Mouse (Mus musculus): ENCODE data around the gene Prkra. TPM values are rescaled to one million over a fixed set of nuclear protein-coding genes. Genes with fewer than 3 reads are reported as not detected.
A peak's percentile ranks its signal among the peaks of the same experiment; 100 is the strongest.

Prkra gene
- total and polyA plus RNA-seq, 3 experiments: 9.6 to 12.4 (median 12.1) TPM

DNA sequence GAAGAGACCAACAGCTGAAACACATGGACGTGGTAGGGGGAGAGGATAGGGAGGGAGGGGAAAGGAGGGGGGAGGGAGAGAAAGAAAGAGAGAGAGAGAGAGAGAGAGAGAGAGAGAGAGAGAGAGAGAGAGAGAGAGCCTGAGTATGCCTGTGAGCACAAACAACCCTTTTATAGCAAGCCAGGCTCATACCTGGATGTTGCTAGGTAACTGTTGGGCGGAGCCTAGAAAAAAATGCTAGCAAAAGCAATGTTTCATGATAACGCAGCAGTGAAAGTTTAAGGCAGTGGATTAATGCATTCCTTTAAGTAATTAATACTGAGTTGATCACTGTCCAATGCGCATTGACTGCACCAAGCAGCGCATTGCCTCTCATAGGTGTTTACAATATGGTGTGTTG, 6.8 kb upstream of the Prkra start:
- intact Hi-C loops (cut with DNase I): no loop called here
- H3K79me2 ChIP-seq (replicated peaks; ENCODE audit: control insufficient read depth, insufficient read depth, low read length): no peaks in the 10 kb centered on the region
- no peaks in the 10 kb centered on the region for H3K36me3 ChIP-seq (ENCODE audit: control insufficient read depth, insufficient read depth, low read length)
- H3K27me3 ChIP-seq (ENCODE audit: control insufficient read depth, insufficient read depth, low read length): no peaks in the 10 kb centered on the region
- no peaks in the 10 kb centered on the region for H3K4me1 ChIP-seq (ENCODE audit: control insufficient read depth, insufficient read depth, low read length)
- 86% methylated on average over 5 of the region's 5 CpGs for WGBS
- H3K27ac ChIP-seq: no peak overlapping the region
- DNase-seq: no peak
- no peak for TF ChIP-seq POLR2A (IDR thresholded peaks at IDR 0.05; ENCODE audit: insufficient read depth, low read depth, low read length)
- TF ChIP-seq CTCF (IDR thresholded peaks at IDR 0.05): no peak
- no peak for TF ChIP-seq EP300 (IDR thresholded peaks at IDR 0.05; ENCODE audit: insufficient read depth, low read depth, low read length)
- no peak overlapping the region for H3K4me3 ChIP-seq
- no peak overlapping the region for H3K9ac ChIP-seq (ENCODE audit: low read depth, low read length)

DNA sequence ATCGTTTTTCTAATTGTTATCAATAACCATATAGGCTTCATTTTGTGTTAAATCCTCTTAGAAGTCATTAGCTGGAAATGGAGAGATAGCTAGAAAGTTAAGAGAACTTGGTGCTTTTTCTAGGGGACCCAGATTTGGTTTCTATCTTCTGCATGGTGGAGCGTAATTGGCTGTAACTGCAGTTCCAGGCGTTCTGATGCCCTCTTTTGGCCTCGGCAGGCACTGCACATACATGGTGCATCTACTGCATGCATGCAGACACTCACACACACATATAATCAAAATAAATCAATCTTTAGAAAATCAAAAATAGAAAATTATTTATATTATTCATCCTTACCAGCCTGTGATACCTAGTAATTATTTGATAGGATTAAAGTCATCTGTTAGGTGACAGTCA, 5.3 kb upstream of the Prkra start:
- no peaks in the 10 kb centered on the region for H3K79me2 ChIP-seq (replicated peaks; ENCODE audit: control insufficient read depth, insufficient read depth, low read length)
- no peaks in the 10 kb centered on the region for H3K4me1 ChIP-seq (ENCODE audit: control insufficient read depth, insufficient read depth, low read length)
- TF ChIP-seq EP300 (IDR thresholded peaks at IDR 0.05; ENCODE audit: insufficient read depth, low read depth, low read length): no peak
- TF ChIP-seq CTCF (IDR thresholded peaks at IDR 0.05): no peak
- H3K27ac ChIP-seq: no peak overlapping the region
- H3K9ac ChIP-seq (ENCODE audit: low read depth, low read length): no peak overlapping the region
- no peak for DNase-seq
- 93% methylated on average over 4 of the region's 4 CpGs for WGBS
- no peaks in the 10 kb centered on the region for H3K27me3 ChIP-seq (ENCODE audit: control insufficient read depth, insufficient read depth, low read length)
- H3K36me3 ChIP-seq (ENCODE audit: control insufficient read depth, insufficient read depth, low read length): no peaks in the 10 kb centered on the region
- H3K4me3 ChIP-seq: no peak overlapping the region
- intact Hi-C loops (cut with DNase I): no loop called here

DNA sequence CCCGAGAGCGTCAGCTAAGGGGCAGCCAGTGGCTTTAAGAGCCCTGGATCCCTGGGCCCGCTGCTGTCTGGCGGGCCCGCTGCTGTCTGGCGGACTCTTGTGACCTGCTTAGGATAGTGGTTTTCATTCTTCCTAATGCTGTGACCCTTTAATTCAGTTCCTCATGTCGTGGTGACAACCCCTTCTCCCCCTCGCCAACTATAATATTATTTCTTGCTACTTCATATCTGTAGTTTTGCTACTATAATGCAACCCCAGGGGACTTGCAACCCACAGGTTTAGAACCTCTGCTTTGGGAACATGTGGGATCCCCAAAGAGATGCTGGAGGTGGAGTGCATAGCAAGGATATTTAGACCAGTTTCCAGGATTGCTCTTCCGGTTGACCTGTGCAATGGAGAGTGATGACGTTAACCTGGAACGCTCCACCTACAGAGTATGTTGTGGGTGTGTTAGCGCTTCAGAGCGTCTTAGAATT, 889 bp upstream of the Prkra start:
- no peaks in the 10 kb centered on the region for H3K27me3 ChIP-seq (ENCODE audit: control insufficient read depth, insufficient read depth, low read length)
- H3K4me3 ChIP-seq: peak overlapping the region; percentile 85
- no peaks in the 10 kb centered on the region for H3K4me1 ChIP-seq (ENCODE audit: control insufficient read depth, insufficient read depth, low read length)
- intact Hi-C loops (cut with DNase I): loop anchor here (1.0 kb wide), 1 partner anchor 25 kb away; the partner anchor contains the start of gene Fkbp7
- 28% methylated on average over 13 of the region's 13 CpGs for WGBS
- peak overlapping the region; percentile 44 for H3K9ac ChIP-seq (ENCODE audit: low read depth, low read length)
- no peak for DNase-seq
- peak overlapping the region; percentile 79 for H3K27ac ChIP-seq
- no peaks in the 10 kb centered on the region for H3K79me2 ChIP-seq (replicated peaks; ENCODE audit: control insufficient read depth, insufficient read depth, low read length)
- no peaks in the 10 kb centered on the region; the same call in 1 of the 2 replicates for H3K36me3 ChIP-seq (ENCODE audit: control insufficient read depth, insufficient read depth, low read length)
- TF ChIP-seq CTCF (IDR thresholded peaks at IDR 0.05) (no peak), POLR2A (IDR thresholded peaks at IDR 0.05; ENCODE audit: insufficient read depth, low read depth, low read length) (no peak), EP300 (IDR thresholded peaks at IDR 0.05; ENCODE audit: insufficient read depth, low read depth, low read length) (no peak)

DNA sequence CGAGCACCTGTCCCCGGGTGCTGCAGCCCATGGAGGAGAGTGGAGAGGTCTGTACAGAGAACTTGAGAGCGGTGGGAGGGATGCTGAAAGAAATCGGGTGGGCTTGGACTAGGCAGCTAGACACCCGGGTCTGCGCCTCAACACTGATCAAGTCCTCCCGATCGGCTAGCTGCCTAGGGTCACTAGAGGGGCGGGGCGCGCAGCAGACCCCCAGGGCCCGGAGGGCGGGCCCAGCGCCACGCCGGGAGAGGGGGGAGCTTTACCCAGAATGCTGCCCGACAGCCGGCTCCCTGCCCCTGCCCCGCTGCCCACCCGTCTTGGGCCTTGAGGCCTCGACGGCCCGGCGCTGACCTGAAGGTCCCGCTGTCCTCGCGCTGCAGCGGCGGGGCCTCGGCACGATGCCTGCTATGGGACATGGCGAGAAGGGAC, 360 bp downstream of the Prkra start:
- DNase-seq: no peak
- Histone ChIP-seq H3K79me2 (replicated peaks; ENCODE audit: control insufficient read depth, insufficient read depth, low read length) (no peaks in the 10 kb centered on the region), H3K4me3 (peak overlapping the region; percentile 85), H3K27ac (peak overlapping the region; percentile 79), H3K36me3 (ENCODE audit: control insufficient read depth, insufficient read depth, low read length) (no peaks in the 10 kb centered on the region; the same call in 1 of the 2 replicates), H3K27me3 (ENCODE audit: control insufficient read depth, insufficient read depth, low read length) (no peaks in the 10 kb centered on the region), H3K9ac (ENCODE audit: low read depth, low read length) (peak overlapping the region; percentile 90), H3K4me1 (ENCODE audit: control insufficient read depth, insufficient read depth, low read length) (no peaks in the 10 kb centered on the region)
- intact Hi-C loops (cut with DNase I): no loop called here
- WGBS: under 1% methylated on average over 31 of the region's 32 CpGs
- TF ChIP-seq POLR2A (IDR thresholded peaks at IDR 0.05; ENCODE audit: insufficient read depth, low read depth, low read length) (no peak), EP300 (IDR thresholded peaks at IDR 0.05; ENCODE audit: insufficient read depth, low read depth, low read length) (no peak), CTCF (IDR thresholded peaks at IDR 0.05) (no peak)

DNA sequence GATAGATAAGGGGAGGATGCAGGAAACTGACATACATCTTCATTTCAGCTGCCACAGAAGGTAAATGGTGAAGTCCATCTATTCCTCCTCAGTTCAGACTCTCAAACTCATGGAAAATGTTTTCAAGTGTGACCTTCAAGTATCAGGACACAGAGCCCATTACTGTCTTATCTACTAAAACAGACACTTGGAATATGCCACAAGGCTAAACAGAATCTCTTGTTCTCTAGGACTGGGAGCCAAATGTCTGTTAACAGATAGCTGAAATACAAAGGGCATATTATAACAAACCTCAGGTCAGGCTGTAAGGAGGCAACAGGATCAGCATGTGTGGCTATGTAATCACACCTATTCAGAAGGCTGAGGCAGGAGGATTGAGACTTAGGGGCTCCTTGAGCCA, 4.0 kb downstream of the Prkra start:
- H3K27ac ChIP-seq: no peak overlapping the region
- TF ChIP-seq EP300 (IDR thresholded peaks at IDR 0.05; ENCODE audit: insufficient read depth, low read depth, low read length) (no peak), CTCF (IDR thresholded peaks at IDR 0.05) (no peak), POLR2A (IDR thresholded peaks at IDR 0.05; ENCODE audit: insufficient read depth, low read depth, low read length) (no peak)
- no peak overlapping the region for H3K9ac ChIP-seq (ENCODE audit: low read depth, low read length)
- peaks cover 2% of the 10 kb centered on the region for H3K36me3 ChIP-seq (ENCODE audit: control insufficient read depth, insufficient read depth, low read length)
- no peak overlapping the region for H3K4me3 ChIP-seq
- DNase-seq: no peak
- no peaks in the 10 kb centered on the region for H3K4me1 ChIP-seq (ENCODE audit: control insufficient read depth, insufficient read depth, low read length)
- no peaks in the 10 kb centered on the region for H3K27me3 ChIP-seq (ENCODE audit: control insufficient read depth, insufficient read depth, low read length)
- intact Hi-C loops (cut with DNase I): no loop called here
- no peaks in the 10 kb centered on the region for H3K79me2 ChIP-seq (replicated peaks; ENCODE audit: control insufficient read depth, insufficient read depth, low read length)

DNA sequence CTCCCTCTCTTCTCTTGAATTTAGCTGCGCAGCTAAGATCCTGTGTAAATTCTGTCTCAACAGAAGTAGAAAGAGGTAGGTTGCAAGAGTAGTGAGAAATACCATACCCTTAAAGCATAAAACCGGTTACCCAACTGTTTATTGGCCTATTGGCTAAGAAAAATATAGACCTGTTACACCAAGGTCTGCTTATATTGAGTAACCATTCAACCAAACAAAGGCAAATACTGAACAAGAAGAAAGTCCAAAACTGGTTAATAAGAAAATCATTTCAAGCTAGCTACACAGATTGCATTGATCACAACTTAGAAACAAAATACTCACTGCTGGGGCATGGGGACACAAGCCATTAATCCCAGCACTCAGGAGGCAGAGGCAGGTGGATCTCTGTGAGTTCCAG, 8.2 kb downstream of the Prkra start:
- intact Hi-C loops (cut with DNase I): no loop called here
- H3K79me2 ChIP-seq (replicated peaks; ENCODE audit: control insufficient read depth, insufficient read depth, low read length): no peaks in the 10 kb centered on the region
- no peak overlapping the region for H3K27ac ChIP-seq
- 98% methylated on average over 2 of the region's 2 CpGs for WGBS
- peaks cover 2% of the 10 kb centered on the region for H3K36me3 ChIP-seq (ENCODE audit: control insufficient read depth, insufficient read depth, low read length)
- H3K4me1 ChIP-seq (ENCODE audit: control insufficient read depth, insufficient read depth, low read length): no peaks in the 10 kb centered on the region
- H3K9ac ChIP-seq (ENCODE audit: low read depth, low read length): no peak overlapping the region
- TF ChIP-seq CTCF (IDR thresholded peaks at IDR 0.05): no peak
- TF ChIP-seq POLR2A (IDR thresholded peaks at IDR 0.05; ENCODE audit: insufficient read depth, low read depth, low read length): no peak
- no peak for TF ChIP-seq EP300 (IDR thresholded peaks at IDR 0.05; ENCODE audit: insufficient read depth, low read depth, low read length)
- no peak for DNase-seq
- no peak overlapping the region for H3K4me3 ChIP-seq
- no peaks in the 10 kb centered on the region for H3K27me3 ChIP-seq (ENCODE audit: control insufficient read depth, insufficient read depth, low read length)

Data from heart, adult 2 months (tissue).